Mouse (Mus musculus) lung, postnatal 14 days (tissue): ENCODE results near the gene Gm31571.
"Not testable (repeated sequence)": the region's sequence is repeated elsewhere in the genome, so short reads cannot be mapped to it uniquely, and the experiment has no call there.

Experiments
- DNase-seq: peaks from one replicate; pipeline ENCODE4 v3.0.0; 2021

Gm31571 gene

GRCm38 (mm10) chrY:22051253-22051652 lies at the start of gene Gm31571:
TSS of gene Gm31571 (minus strand) at chrY:22051353.
- DNase-seq: not testable (repeated sequence)
